Mouse (Mus musculus) bone marrow macrophage, adult 2 months (primary cell): ENCODE results near the gene Plvap.

ENCODE experiments used
- CTCF ChIP-seq: IDR thresholded peaks from 2 replicates; pipeline ENCODE4 v1.5.1; 2012; ENCODE audit warnings: low read depth, mild to moderate bottlenecking, low read length, moderate library complexity
- POLR2A ChIP-seq: IDR thresholded peaks from 2 replicates; pipeline ENCODE4 v1.6.1; 2012; ENCODE audit warnings: mild to moderate bottlenecking, low read depth, low read length, borderline replicate concordance

GRCm38 (mm10) chr8:71451777-71452176 is 59.8 kb downstream of the Plvap start:
- TF ChIP-seq CTCF (no peak), POLR2A (no peak)
